Mouse (Mus musculus) urinary bladder, postnatal 0 days (tissue): ENCODE measurements around the gene Gprin3. TPM values are rescaled to one million over a fixed set of nuclear protein-coding genes. Genes with fewer than 3 reads are reported as not detected.

ENCODE experiments used
- polyA plus RNA-seq: library from polyadenylated mRNA; unstranded; fragments of >200 nt; fragmentation: Nextera tagmentation; extraction: Ambion mirVana; gene quantifications from 2 replicates; pipeline ENCODE4 v1.2.1, GENCODE M21; 2015

Gprin3 gene
- 0.63 and 0.64 TPM in 2 replicates for polyA plus RNA-seq

GRCm38 (mm10) chr6:59425824-59426533 lies at the start of gene Gprin3:
Gene Gprin3, minus strand, starts transcription at chr6:59426294.

Other genes with a start within 250 kb of the Gprin3 start
- gene Tigd2, start 217.4 kb downstream of the Gprin3 start, polyA plus RNA-seq, result 9.8 and 10.4 TPM in 2 replicates